Mouse (Mus musculus) forebrain, embryonic 13.5 days (tissue): Measurements from ENCODE around the gene Enpp1. TPM values are rescaled to one million over a fixed set of nuclear protein-coding genes. Genes with fewer than 3 reads are reported as not detected.

Experiments
- ATAC-seq: fragments of 200-750 bp; cut with Nextera tagmentation; 2 replicates; pipeline ENCODE4 v1.8.0; 2017
- H3K27ac ChIP-seq: fragments of 300-500 bp; sonication (generic); 2 replicates; pipeline ENCODE4 v1.5.1; 2015; ENCODE audit warnings: inconsistent platforms, mild to moderate bottlenecking, moderate library complexity
- H3K27me3 ChIP-seq: fragments of 300-500 bp; sonication (generic); 2 replicates; pipeline ENCODE4 v1.6.1; 2015; ENCODE audit warnings: mild to moderate bottlenecking, inconsistent platforms
- H3K36me3 ChIP-seq: fragments of 300-500 bp; sonication (generic); 2 replicates; pipeline ENCODE4 v1.6.1; 2015; ENCODE audit warnings: mild to moderate bottlenecking, inconsistent platforms; ENCODE audit not compliant: poor library complexity, severe bottlenecking
- H3K4me1 ChIP-seq: fragments of 300-500 bp; sonication (generic); 2 replicates; pipeline ENCODE4 v1.6.1; 2015; ENCODE audit warnings: inconsistent platforms
- H3K4me2 ChIP-seq: fragments of 300-500 bp; sonication (generic); 2 replicates; pipeline ENCODE4 v1.6.1; 2015; ENCODE audit warnings: inconsistent platforms, mild to moderate bottlenecking, moderate library complexity
- H3K4me3 ChIP-seq: fragments of 300-500 bp; sonication (generic); 2 replicates; pipeline ENCODE4 v1.5.1; 2015; ENCODE audit warnings: mild to moderate bottlenecking, inconsistent platforms
- H3K9ac ChIP-seq: fragments of 300-500 bp; sonication (generic); 2 replicates; pipeline ENCODE4 v1.6.1; 2015; ENCODE audit warnings: mild to moderate bottlenecking, inconsistent platforms
- H3K9me3 ChIP-seq: fragments of 300-500 bp; sonication (generic); replicated peaks from 2 replicates; pipeline ENCODE4 v1.6.1; 2016; ENCODE audit warnings: inconsistent platforms
- WGBS: fragments of 180-500 bp; shearing (Covaris S2); methylation state at CpG from one replicate; pipeline ENCODE4 v1.1.7; 2015; 5-methylcytosine and 5-hydroxymethylcytosine counted together
- polyA plus RNA-seq: library from polyadenylated mRNA; unstranded; fragments of >200 nt; fragmentation: Nextera tagmentation; extraction: Ambion mirVana; gene quantifications from 2 replicates; pipeline ENCODE4 v1.2.1, GENCODE M21; 2015

The Enpp1 gene
- 0.76 and 1.00 TPM in 2 replicates for polyA plus RNA-seq

DNA sequence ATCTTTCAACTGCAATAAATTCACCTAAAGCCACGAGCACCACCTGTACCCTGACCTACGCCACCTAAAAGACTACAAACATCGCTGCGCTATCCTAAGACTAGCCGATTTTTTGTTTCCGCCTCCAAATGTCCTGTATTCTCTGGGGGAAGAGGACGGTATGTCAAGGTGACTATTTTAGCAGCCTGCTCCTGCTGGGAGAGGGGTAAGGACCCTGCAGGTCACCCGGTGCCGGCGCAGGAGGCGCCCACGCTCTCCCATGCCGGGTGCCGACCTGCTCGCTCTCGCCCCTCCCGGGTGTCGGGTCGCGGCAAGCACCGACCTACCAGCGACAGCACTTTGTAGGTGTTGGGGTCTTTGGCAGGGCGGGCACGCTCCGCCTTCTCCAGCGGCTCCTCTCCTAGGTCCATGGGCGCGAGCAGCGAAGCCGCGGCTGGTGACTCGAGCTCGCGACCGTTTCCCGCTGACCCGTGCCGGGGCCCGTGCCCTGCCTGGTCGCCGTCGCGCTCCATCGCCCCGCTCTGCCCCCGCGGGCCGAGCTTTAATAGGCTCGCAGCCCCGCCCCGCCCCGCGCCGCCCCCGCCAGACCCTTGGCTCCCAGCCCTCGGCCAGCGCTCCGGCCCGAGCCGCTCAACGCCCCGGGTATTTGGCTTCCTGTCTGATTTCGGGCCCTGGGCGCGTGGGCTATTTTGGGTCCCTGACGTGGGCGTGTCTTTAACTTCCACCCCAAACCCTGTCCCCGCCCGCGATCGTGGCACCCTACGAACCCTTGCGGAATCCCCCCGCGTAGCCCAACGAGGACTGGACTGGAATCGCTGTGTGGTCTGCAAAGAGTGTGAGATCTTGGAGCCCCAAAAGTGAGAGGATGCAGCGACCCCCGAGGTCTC lies at the start of gene Enpp1:
TSS of gene Enpp1 (minus strand) at position 680 of the 887 bp plus-strand sequence.
- WGBS = 1% methylated on average over 79 of the region's 79 CpGs
- Histone ChIP-seq H3K27ac (no peak within 1 kb of the TSS), H3K4me3 (peak within 1 kb of the TSS; percentile 68), H3K4me1 (peaks cover 8% of the 10 kb centered on the region), H3K9me3 (no peaks in the 10 kb centered on the region), H3K27me3 (peaks cover 18% of the 10 kb centered on the region), H3K9ac (peak within 1 kb of the TSS; percentile 72), H3K36me3 (no peaks in the 10 kb centered on the region), H3K4me2 (peak within 1 kb of the TSS; percentile 100)
- peak; percentile 78 for ATAC-seq

DNA sequence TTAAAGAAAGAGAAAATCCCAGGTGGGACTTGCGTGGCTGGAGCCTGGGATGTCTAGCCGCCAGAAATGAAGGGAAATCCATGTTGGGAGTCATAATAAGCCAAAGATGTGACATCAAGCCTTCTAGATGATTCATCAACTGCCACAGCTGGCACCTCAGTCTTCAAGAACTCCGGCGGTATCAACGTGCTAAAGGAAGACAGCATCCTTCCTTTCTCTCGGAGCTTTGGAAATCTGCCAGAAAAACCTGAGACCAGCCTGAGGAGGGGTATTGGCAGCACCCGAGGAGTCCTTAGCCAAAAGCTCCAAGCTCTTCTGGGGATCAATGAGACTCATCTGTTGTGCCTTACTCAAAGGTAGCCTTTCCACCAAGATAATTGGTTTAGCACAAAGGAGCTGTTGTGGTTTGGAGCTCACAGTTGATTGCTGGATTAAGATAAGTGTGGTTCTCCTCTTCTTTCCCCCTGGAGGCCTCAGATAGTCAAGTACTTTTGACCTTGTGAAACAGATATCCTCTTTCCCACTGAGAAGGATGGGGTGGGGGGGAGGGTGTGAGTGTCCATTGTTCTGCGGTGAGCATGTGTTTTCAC lies 46.5 kb upstream of the Enpp1 start:
- Histone ChIP-seq H3K27ac (no peak overlapping the region), H3K27me3 (no peaks in the 10 kb centered on the region), H3K36me3 (no peaks in the 10 kb centered on the region), H3K4me2 (no peak overlapping the region), H3K4me1 (peaks cover 15% of the 10 kb centered on the region), H3K9me3 (no peaks in the 10 kb centered on the region), H3K9ac (no peak overlapping the region), H3K4me3 (no peak overlapping the region)
- WGBS = 58% methylated on average over 8 of the region's 8 CpGs
- no peak for ATAC-seq

DNA sequence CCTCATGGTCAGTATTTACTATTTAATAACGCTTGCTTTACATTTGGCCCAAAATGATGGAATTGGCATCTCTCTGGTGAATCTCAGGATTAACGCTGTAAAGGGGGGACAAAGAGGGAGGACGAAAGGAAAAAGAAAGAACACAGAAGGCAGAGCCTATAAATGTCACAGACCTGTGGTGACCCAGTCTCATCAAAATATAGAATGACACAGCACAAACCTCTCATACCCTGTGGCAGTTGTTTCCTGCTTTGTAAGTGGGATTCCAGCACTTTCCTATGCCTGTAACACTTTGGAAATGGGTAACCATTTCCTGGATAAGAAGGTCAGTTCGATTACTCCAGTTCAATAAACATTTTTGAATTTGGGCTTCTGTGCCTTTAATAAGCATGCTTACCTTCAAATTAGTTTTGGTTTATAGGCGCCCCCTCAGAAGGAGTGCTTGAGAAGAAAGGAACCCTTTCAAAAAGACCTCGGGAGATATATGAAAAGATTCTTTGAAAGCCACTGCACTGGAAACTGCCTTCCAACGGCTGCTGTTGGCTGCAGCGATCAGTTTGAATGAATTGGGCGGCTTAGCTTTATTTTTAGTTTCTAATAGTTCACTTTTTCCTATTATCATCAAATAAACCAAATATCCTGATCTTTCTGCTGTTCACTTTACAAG lies 43.0 kb upstream of the Enpp1 start:
- Histone ChIP-seq H3K9me3 (no peaks in the 10 kb centered on the region), H3K4me1 (peaks cover 15% of the 10 kb centered on the region), H3K27me3 (no peaks in the 10 kb centered on the region), H3K9ac (no peak overlapping the region), H3K4me3 (peak overlapping the region; percentile 27), H3K27ac (no peak overlapping the region), H3K36me3 (no peaks in the 10 kb centered on the region), H3K4me2 (peak overlapping the region; percentile 53)
- WGBS = 14% methylated on average over 9 of the region's 9 CpGs
- peak; percentile 65 for ATAC-seq

DNA sequence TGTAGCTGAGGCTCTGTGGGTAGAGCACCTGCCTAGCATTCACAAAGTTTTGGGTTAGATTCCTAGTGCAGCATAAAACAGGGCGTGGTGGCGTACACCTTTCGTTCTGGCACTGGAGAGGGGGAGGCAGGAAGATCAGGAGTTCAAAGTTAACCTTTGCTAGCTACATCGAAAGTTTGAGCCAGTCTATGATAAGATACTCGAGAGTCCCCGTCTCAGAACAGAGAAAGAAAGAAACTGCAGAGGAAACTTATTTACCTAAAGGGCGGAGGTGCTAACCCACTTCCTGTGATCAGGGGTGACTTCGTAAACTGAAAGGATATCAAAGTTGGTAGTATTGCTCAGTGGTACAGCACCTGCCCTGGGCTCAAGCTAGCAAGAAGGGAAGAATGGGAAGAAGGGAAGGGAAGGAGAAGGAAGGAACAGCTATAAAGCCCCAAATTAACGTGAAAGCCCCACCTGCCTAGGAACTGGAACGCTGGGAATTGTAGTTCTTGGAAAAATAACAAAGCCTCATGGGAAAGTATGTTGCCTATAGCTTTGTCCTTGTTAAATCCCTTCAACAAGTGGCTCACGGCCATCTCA lies 42.4 kb upstream of the Enpp1 start:
- Histone ChIP-seq H3K4me3 (peak overlapping the region; percentile 27), H3K9ac (no peak overlapping the region), H3K27ac (no peak overlapping the region), H3K27me3 (no peaks in the 10 kb centered on the region), H3K4me2 (peak overlapping the region; percentile 53), H3K4me1 (peaks cover 15% of the 10 kb centered on the region), H3K36me3 (no peaks in the 10 kb centered on the region), H3K9me3 (no peaks in the 10 kb centered on the region)
- ATAC-seq = peak; percentile 72
- 50% methylated on average over 11 of the region's 11 CpGs for WGBS

DNA sequence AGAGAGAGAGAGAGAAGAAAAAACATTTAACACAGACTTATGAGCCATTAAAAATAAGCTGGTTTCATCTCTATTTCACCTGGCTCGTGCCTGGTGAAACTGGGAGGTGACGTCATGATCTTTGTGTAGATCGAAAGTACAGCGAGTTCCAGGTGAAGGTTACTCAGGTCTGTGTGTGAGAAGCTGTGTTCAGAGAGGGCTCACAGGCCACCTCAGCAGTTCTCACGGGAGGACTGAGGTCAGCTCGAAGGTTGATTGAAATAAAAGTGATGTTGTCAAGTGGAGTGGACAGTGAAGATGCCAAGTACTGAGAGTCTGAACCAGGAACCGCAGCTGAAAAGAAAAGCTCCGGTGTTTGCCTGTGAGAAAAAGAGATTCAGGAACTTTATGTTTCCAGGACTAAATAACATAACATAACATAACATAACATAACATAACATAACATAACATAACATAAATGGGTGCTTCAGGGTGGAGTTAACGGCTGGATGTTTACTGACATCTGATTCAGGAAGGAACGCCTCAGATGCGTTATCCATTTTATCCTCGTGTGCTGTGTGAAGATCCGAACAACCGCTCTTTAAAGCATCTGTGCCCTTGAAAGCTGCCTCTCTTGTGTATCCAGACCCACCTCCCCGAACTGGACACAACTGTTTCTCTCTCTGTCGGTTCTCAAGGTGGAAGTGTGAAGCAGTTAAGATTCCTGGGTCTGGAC lies 41.7 kb upstream of the Enpp1 start:
- H3K4me1 ChIP-seq = peaks cover 15% of the 10 kb centered on the region
- no peak for ATAC-seq
- H3K27ac ChIP-seq = no peak overlapping the region
- no peak overlapping the region for H3K9ac ChIP-seq
- WGBS = 74% methylated on average over 16 of the region's 16 CpGs
- H3K9me3 ChIP-seq = no peaks in the 10 kb centered on the region
- peak overlapping the region; percentile 27; the same call in 1 of the 2 replicates for H3K4me3 ChIP-seq
- H3K4me2 ChIP-seq = peak overlapping the region; percentile 53
- no peaks in the 10 kb centered on the region for H3K27me3 ChIP-seq
- H3K36me3 ChIP-seq = no peaks in the 10 kb centered on the region

DNA sequence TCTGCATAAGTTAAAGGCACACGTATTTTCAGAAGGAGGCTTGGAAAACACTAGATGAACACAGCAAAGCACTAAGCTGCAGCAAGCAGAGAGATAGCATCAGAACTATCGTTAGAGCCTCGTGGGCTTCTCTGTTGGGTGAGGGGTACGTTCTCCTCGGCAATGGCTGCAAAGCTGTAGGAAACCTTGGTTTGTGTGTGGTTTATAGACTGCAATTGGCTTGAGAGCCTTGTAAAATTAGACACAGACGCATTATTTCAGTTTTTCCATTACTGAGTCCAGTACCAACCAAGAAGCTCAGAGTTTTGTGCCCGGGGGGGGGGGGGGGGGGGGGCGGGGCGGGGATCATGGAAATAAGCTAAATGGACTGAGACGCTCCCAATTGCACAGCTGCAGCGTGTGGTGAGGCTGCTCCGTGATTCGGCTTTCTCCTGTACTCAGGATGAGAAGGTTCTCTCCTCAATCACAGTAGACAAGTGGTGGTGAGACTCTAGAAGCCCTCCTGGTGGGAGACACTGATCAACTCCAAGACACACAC lies 31.1 kb upstream of the Enpp1 start:
- Histone ChIP-seq H3K27me3 (no peaks in the 10 kb centered on the region), H3K9me3 (no peaks in the 10 kb centered on the region), H3K4me3 (no peak overlapping the region), H3K4me2 (no peak overlapping the region), H3K36me3 (no peaks in the 10 kb centered on the region), H3K27ac (no peak overlapping the region), H3K9ac (no peak overlapping the region), H3K4me1 (0 out of 2 replicates have a peak, but pooled peaks cover 3% of the 10 kb centered on the region)
- 82% methylated on average over 13 of the region's 13 CpGs for WGBS
- ATAC-seq = no peak

DNA sequence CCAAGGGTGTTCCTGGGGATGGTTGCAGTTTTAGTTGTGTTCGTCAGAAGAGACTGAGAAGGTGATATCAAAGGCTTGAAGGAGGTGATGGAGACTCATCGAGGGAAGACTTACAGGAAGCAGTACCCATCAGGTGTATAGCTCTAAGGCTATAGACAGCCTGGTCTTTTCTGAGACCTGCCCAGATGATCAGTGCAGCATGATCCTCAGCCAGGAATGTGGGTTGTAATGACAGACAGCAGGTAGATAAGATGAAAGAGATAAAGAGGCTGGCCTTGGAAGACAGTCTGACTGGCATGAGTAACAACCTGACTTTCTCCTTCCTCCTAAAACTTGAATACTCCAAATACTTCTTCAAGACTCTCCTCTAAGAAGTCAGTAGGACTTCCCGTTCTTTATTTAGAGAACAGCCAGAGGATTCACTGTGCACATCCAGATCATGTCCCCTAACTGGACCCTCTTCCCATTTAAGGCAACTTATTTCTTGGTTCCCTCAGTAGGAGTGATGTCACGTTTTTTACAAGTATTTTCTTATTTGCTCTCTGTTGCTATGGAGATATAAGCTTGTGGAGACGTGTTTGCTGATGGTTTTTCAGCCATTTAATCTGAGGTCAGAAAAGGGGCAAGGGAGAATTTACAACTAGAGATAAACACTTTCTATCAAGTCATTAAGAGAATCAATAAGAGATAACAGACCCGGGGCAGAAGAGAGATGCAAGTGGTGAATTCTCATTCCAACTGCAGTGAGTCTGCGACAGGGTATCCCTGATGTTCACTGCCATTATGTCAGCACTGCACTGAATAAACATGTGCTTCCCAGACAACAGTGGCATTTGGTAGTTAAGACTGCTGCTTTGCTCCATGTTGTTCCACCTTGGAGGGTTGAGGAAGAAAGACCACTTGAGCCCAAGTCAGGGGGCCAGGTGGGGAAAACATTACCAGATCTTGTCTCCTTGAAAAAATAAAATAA lies 29.6 kb upstream of the Enpp1 start:
- no peak overlapping the region for H3K27ac ChIP-seq
- no peaks in the 10 kb centered on the region for H3K27me3 ChIP-seq
- H3K9ac ChIP-seq = no peak overlapping the region
- ATAC-seq = no peak
- 0 out of 2 replicates have a peak, but pooled peaks cover 3% of the 10 kb centered on the region for H3K4me1 ChIP-seq
- no peak overlapping the region for H3K4me3 ChIP-seq
- no peak overlapping the region for H3K4me2 ChIP-seq
- H3K36me3 ChIP-seq = no peaks in the 10 kb centered on the region
- 76% methylated on average over 7 of the region's 7 CpGs for WGBS
- H3K9me3 ChIP-seq = no peaks in the 10 kb centered on the region

DNA sequence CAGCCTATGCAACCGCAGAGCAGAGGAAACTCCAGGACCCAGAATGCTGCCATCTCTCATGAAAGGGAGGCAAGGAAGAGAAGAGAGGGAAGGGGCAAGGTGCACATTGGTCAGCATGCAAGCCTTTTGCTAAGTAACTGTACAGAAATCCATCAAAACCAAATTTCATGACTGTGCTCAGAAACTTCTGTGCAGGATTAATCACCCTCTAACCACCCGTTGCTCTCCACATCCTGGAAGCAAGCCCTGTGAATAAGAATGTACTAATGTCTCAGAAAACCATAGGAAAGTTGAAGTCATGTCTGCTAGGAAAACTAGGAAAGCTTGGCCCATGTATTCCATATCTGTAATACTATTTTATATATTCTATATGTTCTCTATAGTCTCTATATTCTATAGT lies 27.2 kb upstream of the Enpp1 start:
- H3K9ac ChIP-seq = no peak overlapping the region
- WGBS = 81% methylated on average over 2 of the region's 2 CpGs
- no peaks in the 10 kb centered on the region for H3K36me3 ChIP-seq
- no peak for ATAC-seq
- no peak overlapping the region for H3K4me2 ChIP-seq
- 0 out of 2 replicates have a peak, but pooled peaks cover 3% of the 10 kb centered on the region for H3K4me1 ChIP-seq
- no peak overlapping the region for H3K4me3 ChIP-seq
- no peaks in the 10 kb centered on the region for H3K27me3 ChIP-seq
- H3K9me3 ChIP-seq = no peaks in the 10 kb centered on the region; the same call in 1 of the 2 replicates
- H3K27ac ChIP-seq = no peak overlapping the region

DNA sequence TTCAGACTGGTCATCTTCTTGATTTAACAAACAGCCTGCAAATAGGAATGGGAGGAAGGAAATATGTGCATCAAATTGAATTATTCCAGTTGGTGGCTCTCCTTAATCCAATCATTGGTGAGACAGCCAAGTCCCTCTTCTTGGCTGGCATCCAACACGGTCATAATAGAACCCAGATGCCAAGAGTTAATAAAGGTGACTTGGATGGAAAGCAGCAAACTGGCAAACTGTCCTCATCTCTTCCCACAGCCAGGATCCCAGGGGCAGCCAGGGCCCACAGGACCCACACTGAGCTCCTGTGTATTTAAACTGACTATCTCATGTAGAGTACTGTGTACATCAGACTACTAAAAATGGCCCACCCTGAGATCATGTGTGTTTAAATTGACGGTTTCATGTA lies 26.5 kb upstream of the Enpp1 start:
- Histone ChIP-seq H3K4me2 (no peak overlapping the region), H3K4me1 (0 out of 2 replicates have a peak, but pooled peaks cover 3% of the 10 kb centered on the region), H3K27me3 (no peaks in the 10 kb centered on the region), H3K36me3 (no peaks in the 10 kb centered on the region), H3K9me3 (no peaks in the 10 kb centered on the region; the same call in 1 of the 2 replicates), H3K4me3 (no peak overlapping the region), H3K27ac (no peak overlapping the region), H3K9ac (no peak overlapping the region)
- 0 out of 2 replicates have a peak, but pooled peaks have one; percentile 36 for ATAC-seq
- WGBS = 79% methylated on average over 2 of the region's 2 CpGs

DNA sequence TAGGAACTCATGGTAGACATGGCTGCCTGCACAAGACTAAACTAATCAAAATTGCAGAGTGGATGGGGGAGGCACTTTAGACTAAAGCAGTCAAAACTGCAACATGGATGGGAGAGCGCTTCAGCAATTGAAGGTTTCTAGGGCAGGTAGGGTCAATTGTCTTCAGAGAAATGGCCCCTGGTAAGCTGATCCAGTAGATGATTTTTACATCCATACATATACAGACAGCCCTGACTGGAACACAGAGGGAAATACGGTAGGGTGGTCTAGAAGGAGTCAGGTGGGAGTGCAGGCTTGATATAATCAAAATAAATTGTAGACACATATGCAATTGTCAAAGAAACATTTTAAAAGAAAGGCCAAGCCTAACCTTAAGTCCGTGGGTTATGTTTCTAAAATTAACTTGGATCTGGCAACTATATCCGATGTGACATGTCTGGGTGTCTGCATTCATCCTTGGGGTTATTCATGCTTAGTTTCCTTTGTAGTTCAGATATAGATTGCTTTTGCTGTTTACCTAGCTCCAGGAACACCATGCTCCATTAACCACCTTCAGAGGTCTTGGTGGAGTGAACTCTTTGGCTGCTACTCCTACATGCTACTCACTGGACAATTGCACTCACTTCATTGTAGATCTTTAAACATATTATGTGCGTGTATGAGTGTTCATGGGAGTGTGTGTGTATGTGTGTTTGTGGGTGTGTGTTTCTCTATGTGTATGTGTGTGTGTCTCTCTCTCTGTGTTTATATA lies 23.2 kb upstream of the Enpp1 start:
- H3K4me1 ChIP-seq = peaks cover 10% of the 10 kb centered on the region; the same call in 1 of the 2 replicates
- H3K9me3 ChIP-seq = no peaks in the 10 kb centered on the region; the same call in 1 of the 2 replicates
- H3K9ac ChIP-seq = no peak overlapping the region
- no peak overlapping the region for H3K27ac ChIP-seq
- no peak overlapping the region for H3K4me3 ChIP-seq
- no peaks in the 10 kb centered on the region for H3K27me3 ChIP-seq
- ATAC-seq = no peak
- H3K36me3 ChIP-seq = no peaks in the 10 kb centered on the region
- WGBS = 91% methylated on average over 5 of the region's 5 CpGs
- H3K4me2 ChIP-seq = no peak overlapping the region
